Mouse (Mus musculus): Measurements from ENCODE around the gene App.

GRCm38 (mm10) chr16:84986016-84986631 is 187.4 kb downstream of the App start:
- TF ChIP-seq POLR2A (IDR thresholded peaks at IDR 0.05; ENCODE audit: insufficient read depth, low read depth, low read length) (no peak), CTCF (IDR thresholded peaks at IDR 0.05) (no peak)

All from heart, adult 2 months (tissue).